Mouse (Mus musculus) spleen, postnatal 10 days (tissue): ENCODE measurements around the gene Nsg1.

ENCODE experiments used
- DNase-seq, 2 experiments: peaks; one replicate each; pipeline ENCODE4 v3.0.0; 2021 to 2022; ENCODE audit warnings: low spot score in 2 of 2

The Nsg1 gene

DNA sequence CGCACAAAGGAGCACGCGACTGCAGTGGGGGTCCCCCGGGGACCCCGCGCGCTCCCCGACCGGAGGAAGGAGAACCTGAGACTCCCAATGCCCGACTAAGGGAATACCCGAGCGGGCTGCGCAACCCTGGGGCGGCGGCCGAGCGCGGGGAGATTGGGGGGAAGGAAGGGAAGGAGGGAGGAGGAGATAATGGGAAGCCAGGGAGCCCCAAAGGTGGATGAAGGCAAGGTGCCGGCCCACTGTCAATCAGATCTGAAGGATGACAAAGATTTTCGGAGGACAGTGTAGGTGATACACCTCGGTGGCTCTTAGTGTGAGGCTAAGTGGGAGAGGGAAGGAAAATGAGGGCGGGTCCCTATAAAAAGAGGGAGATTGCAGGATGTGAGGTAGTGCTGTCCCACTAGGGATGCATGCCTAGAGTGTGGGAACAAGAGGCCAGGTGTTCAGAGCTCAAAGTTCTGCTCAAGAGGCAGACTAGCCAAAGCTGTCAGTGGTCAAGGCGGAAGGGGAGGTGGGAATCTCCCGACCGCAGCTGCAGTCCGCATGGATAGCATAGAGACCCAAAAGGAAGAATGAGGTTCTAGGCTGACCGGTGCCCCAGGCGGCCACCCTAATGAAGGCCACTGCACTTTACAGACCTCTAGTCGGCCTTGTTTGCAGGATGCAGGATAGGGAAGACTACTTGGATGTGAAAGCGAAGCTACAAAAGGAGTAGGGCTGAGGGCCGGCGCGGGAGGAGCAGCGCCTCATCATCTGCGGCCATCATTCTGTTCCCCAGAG lies at the start of gene Nsg1:
Nsg1 (minus strand) TSS at position 274 of the 780 bp plus-strand sequence.
- no peak for DNase-seq

DNA sequence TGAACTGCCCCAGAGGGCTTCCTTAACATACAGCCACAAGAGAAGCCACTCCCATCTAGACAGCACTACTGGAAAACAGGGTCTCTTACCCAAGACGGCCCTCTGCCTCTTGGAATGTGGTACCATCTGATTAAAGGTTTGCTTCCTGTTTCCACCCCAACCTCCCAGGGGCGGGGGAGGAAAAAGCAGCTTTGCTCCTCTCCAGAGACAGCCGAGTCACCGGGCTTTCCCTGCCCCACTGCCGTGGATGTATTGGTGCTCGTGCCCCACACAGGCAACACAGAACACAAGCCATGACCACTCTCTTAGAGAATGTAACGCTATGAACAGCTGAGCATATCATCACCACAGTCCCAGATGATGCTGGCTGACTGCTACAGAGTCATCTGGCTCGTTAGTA lies 49.3 kb upstream of the Nsg1 start:
- no peak for DNase-seq

GRCm38 (mm10) chr5:38205303-38205726 lies 45.6 kb upstream of the Nsg1 start:
- no peak for DNase-seq

GRCm38 (mm10) chr5:38199686-38200085 lies 40.0 kb upstream of the Nsg1 start:
- DNase-seq = no peak

DNA sequence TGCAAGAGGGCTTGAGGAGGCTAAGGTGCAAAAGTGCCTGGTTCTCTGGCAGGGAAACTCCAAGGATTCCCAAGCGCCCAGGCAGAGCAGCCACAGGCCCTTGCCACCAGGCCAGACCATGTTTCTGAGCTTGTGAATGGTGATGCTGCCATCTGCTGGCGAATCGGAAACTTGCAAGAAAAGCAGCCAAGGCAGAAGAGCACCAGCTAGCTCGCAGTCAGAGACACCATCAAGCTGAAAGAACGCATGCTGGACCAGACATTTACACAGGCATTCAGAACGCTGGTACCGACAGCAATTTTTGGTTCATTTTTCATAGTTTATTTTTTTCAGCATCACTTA lies 37.7 kb upstream of the Nsg1 start:
- DNase-seq = peak; percentile 53 to 79

GRCm38 (mm10) chr5:38196821-38197481 lies 37.2 kb upstream of the Nsg1 start:
- DNase-seq = no peak

GRCm38 (mm10) chr5:38195941-38196340 lies 36.2 kb upstream of the Nsg1 start:
- no peak for DNase-seq

DNA sequence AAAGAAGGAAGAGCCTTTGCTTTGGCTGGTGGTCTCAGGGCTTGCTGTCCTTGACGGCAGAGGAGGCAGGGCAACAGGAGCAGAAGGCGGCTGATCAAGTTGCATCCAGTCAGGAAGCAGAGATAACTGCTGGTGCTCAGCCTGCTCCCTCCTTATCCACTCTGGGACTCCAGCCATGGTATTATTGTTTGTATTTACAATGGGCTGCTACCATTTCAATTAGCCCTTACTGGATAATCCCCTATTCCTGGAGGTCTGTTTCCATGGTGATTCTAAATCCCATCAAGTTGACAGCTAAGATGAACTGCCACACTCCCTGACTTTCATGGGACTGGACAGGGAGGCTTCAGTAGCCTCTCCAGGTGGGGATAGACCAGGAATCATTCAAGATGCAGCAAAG lies 35.2 kb upstream of the Nsg1 start:
- no peak for DNase-seq

- DNase-seq = no peak
These were observed 31.2 kb upstream of the Nsg1 start for GRCm38 (mm10) chr5:38190907-38191306.

DNA sequence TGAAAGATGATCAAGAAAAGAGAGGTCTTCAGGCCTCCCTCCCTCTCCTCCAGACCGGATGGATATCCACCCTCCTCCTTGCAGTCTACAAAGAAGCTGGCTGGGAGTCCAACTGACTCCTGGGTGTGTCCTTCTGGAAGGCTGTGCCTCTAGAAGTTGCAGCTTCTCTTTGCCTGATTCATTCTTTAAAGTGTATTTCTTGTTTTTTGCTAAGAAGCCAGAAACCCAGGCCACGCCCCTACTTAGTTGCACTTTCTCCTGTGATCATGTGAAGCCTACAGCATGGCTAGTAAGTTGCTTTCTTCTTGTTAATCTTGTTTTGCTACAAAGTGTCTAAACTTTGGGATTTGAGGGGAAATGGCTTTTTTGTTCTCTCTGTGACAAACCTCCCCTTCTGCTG lies 27.3 kb upstream of the Nsg1 start:
- DNase-seq = no peak

- no peak for DNase-seq
These were observed 25.1 kb upstream of the Nsg1 start for GRCm38 (mm10) chr5:38184688-38185285.

DNA sequence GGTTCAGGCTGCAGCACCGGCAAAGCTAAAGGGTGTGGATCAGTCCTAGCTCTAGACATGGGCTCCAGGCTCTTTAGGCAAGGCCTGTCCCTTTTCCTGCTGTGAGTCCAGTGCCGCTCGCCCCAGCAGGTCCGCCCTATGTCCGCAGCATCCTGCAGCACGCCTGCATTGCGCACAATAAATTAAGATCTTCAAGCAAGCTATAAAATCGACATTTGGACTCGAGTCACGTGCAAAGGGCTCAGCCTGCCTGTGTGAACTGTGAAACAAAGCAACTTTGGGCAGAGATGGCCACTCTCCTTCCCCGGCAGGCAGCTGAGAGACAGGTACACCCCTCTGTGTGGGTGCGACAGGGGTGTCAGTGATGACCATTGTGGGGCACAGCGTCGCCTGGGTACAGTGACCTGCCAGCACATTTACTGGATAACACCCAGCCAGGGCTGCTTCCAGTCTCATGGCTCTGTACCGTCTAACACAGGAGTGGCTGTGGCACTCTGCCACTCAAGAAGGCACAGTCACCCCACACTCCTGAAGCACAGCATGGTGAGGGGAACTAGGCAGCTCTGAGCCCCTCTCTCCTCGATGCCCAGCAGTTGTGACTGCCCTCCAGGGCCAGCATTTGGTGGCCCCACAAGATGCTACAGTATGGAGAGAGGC lies 14.7 kb upstream of the Nsg1 start:
- no peak for DNase-seq

- no peak for DNase-seq
These were observed 14.1 kb upstream of the Nsg1 start for GRCm38 (mm10) chr5:38173766-38174165.

- DNase-seq = no peak
These were observed 8.8 kb upstream of the Nsg1 start for GRCm38 (mm10) chr5:38168497-38168896.

GRCm38 (mm10) chr5:38158947-38159633 lies 617 bp downstream of the Nsg1 start:
- DNase-seq = peak; percentile 5 to 18

DNA sequence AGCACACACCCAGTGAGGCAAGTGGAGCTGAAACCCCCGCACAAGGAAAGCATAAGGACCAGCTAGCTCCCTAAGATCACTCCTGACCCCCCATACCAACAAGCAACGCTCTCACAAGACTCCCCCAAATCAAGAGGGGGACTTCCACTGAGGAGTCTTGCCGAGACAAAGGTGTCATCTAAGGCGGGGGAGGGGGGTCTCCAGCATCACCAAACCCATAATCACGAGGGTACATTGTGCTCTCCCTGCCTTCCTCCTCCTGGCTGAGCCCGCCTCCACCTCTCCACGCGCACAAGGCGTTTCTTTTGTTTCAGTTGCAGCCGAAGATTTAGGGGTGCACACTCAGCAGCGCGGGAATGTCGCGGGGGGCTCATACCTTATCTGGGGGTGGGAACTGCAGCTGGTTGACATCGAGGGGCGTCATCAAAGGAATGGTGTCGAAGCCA lies 1.2 kb downstream of the Nsg1 start:
- no peak for DNase-seq

DNA sequence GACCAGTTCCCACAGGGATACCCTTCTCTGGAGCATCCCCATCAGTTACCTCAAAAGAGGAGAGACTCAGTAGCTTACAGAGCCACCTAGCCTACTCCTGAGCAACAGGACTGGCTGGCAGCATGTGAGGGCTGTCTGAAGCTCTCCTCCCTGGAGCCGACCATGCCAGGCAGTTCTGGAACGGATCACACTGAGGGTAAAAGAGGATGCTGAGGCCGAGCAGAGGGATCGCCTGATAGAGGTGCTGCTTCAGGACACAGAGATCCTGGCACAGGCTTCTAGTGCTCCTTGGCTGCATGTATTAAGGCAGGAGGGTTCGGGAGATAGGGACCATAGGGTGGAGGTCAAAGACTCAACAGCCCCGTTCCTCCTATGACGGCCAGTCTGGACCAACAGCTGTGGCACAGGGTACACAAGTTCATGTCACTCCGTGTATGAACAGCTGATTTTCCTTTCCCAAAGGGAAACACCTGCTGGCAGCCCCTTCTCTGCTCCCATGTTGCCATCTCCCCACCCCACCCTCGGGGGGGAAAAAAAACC lies 2.2 kb downstream of the Nsg1 start:
- no peak for DNase-seq

- DNase-seq = no peak
These were observed 6.1 kb downstream of the Nsg1 start for GRCm38 (mm10) chr5:38153636-38154035.

DNA sequence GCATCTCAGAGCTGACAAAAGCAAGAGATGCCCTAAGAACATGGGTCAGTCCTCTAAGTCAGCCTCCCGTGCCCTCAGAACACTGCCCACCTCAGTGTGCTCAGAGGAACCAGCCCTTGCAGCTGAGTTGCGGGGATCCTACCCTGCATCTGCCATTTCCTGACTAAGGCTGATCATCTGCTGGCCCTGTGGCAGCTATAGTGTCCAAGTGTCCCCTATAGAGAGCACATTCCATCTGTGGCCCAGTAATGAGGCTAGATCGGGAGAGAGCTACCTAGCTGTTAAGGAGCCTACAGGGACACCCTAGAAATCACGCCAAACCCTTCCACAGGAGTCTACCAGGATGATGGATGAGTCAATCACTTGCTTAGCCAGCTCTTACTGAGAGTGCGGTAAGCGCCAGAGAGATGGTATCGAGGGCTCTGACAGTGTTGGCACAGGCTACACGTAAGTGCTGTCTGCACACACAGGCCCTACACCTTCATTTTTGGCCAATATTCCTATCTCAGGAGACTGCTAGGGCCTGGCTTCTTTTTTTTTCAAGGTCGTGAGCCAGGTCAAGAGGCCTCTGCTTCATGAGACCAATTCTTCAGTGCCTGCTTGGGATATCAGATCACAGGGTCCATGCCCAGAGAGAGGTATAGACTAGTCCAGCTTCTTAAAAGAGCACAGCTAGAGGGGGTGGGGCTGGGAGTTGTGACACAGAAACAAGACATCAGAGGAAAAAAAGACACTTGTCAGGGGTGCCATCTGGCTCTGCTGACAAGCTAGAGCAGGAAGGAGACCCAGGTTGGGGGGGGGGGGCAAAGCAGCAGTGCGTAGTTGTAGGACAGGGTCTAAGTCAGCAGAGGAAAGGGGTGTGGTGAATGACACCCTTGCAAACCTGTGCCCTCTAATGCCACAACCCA lies 7.3 kb downstream of the Nsg1 start:
- DNase-seq = no peak

GRCm38 (mm10) chr5:38151264-38151663 lies 8.4 kb downstream of the Nsg1 start:
- no peak for DNase-seq

GRCm38 (mm10) chr5:38146524-38146923 lies 13.2 kb downstream of the Nsg1 start:
- no peak for DNase-seq
